Mouse (Mus musculus): ENCODE measurements around the gene Ssbp3.

Gene Ssbp3

GRCm38 (mm10) chr4:107096043-107096442 is 185.5 kb downstream of the Ssbp3 start:
- Histone ChIP-seq H3K36me3 (ENCODE audit: insufficient read depth, low read length) (no peaks in the 10 kb centered on the region), H3K9me3 (ENCODE audit: low read length) (no peaks in the 10 kb centered on the region), H3K4me3 (replicated peaks; ENCODE audit: low read length) (no peak overlapping the region), H3K4me1 (replicated peaks; ENCODE audit: low read depth, low read length) (peaks cover 49% of the 10 kb centered on the region), H3K27me3 (ENCODE audit: insufficient read depth, low read length) (peaks cover 19% of the 10 kb centered on the region)
- TF ChIP-seq NANOG (IDR thresholded peaks at IDR 0.05; ENCODE audit: borderline replicate concordance, low read length) (no peak), CTCF (conservative IDR thresholded peaks at IDR 0.05; ENCODE audit: low read length) (no peak), POU5F1 (IDR thresholded peaks at IDR 0.05; ENCODE audit: borderline replicate concordance, low read length) (no peak)

- H3K4me1 ChIP-seq (replicated peaks; ENCODE audit: low read depth, low read length): peaks cover 44% of the 10 kb centered on the region
- no peaks in the 10 kb centered on the region for H3K9me3 ChIP-seq (ENCODE audit: low read length)
- H3K36me3 ChIP-seq (ENCODE audit: insufficient read depth, low read length): no peaks in the 10 kb centered on the region
- peak within 1 kb of the TSS; percentile 56 for H3K4me3 ChIP-seq (replicated peaks; ENCODE audit: low read length)
- TF ChIP-seq NANOG (IDR thresholded peaks at IDR 0.05; ENCODE audit: borderline replicate concordance, low read length): no peak
- no peak for TF ChIP-seq POU5F1 (IDR thresholded peaks at IDR 0.05; ENCODE audit: borderline replicate concordance, low read length)
- no peak for TF ChIP-seq CTCF (conservative IDR thresholded peaks at IDR 0.05; ENCODE audit: low read length)
- H3K27me3 ChIP-seq (ENCODE audit: insufficient read depth, low read length): peaks cover 17% of the 10 kb centered on the region
These were observed 186.4 kb downstream of the Ssbp3 start, which contains the start of gene Cdcp2 for GRCm38 (mm10) chr4:107096841-107097373. Gene Cdcp2 (plus strand): TSS chr4:107096891.

DNA sequence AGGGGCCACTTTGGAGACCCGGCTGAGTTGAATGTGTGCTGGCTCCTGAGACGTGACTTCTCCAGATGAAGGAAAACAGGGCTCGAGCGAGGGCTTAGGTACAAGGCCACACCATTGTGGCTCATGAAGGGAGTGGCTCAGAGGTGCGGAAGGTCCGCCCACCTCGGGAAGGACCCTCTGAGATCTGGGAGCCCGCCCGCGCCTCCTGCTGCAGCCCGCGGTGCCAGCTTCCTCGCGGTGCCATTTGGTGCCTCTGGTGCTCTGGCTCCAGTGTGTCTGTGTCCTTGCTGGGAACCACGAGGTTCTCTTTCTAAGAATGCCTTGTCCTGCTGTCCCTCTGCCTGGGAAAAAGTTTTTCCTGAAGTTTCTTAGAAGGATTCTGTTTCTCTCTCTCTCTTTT is 187.4 kb downstream of the Ssbp3 start:
- Histone ChIP-seq H3K4me3 (replicated peaks; ENCODE audit: low read length) (peak overlapping the region; percentile 56), H3K36me3 (ENCODE audit: insufficient read depth, low read length) (no peaks in the 10 kb centered on the region), H3K4me1 (replicated peaks; ENCODE audit: low read depth, low read length) (peaks cover 40% of the 10 kb centered on the region), H3K27me3 (ENCODE audit: insufficient read depth, low read length) (peaks cover 17% of the 10 kb centered on the region), H3K9me3 (ENCODE audit: low read length) (no peaks in the 10 kb centered on the region)
- no peak for TF ChIP-seq NANOG (IDR thresholded peaks at IDR 0.05; ENCODE audit: borderline replicate concordance, low read length)
- TF ChIP-seq POU5F1 (IDR thresholded peaks at IDR 0.05; ENCODE audit: borderline replicate concordance, low read length): no peak
- TF ChIP-seq CTCF (conservative IDR thresholded peaks at IDR 0.05; ENCODE audit: low read length): no peak

- Histone ChIP-seq H3K4me1 (replicated peaks; ENCODE audit: low read depth, low read length) (peaks cover 38% of the 10 kb centered on the region), H3K4me3 (replicated peaks; ENCODE audit: low read length) (no peak overlapping the region), H3K27me3 (ENCODE audit: insufficient read depth, low read length) (peaks cover 17% of the 10 kb centered on the region), H3K9me3 (ENCODE audit: low read length) (no peaks in the 10 kb centered on the region), H3K36me3 (ENCODE audit: insufficient read depth, low read length) (no peaks in the 10 kb centered on the region)
- no peak for TF ChIP-seq CTCF (conservative IDR thresholded peaks at IDR 0.05; ENCODE audit: low read length)
These were observed 187.9 kb downstream of the Ssbp3 start for GRCm38 (mm10) chr4:107098375-107098774.

GRCm38 (mm10) chr4:107098791-107099525 is 188.5 kb downstream of the Ssbp3 start:
- Histone ChIP-seq H3K4me1 (replicated peaks; ENCODE audit: low read depth, low read length) (peaks cover 36% of the 10 kb centered on the region), H3K36me3 (ENCODE audit: insufficient read depth, low read length) (no peaks in the 10 kb centered on the region), H3K4me3 (replicated peaks; ENCODE audit: low read length) (no peak overlapping the region), H3K27me3 (ENCODE audit: insufficient read depth, low read length) (peaks cover 17% of the 10 kb centered on the region), H3K9me3 (ENCODE audit: low read length) (no peaks in the 10 kb centered on the region)
- no peak for TF ChIP-seq CTCF (conservative IDR thresholded peaks at IDR 0.05; ENCODE audit: low read length)
- no peak for TF ChIP-seq NANOG (IDR thresholded peaks at IDR 0.05; ENCODE audit: borderline replicate concordance, low read length)
- no peak for TF ChIP-seq POU5F1 (IDR thresholded peaks at IDR 0.05; ENCODE audit: borderline replicate concordance, low read length)

Measured in E14TG2a.4 (cell line).